Mouse (Mus musculus) heart, embryonic 13.5 days (tissue): Measurements from ENCODE around the gene Rpl36-ps4. TPM values are rescaled to one million over a fixed set of nuclear protein-coding genes. Genes with fewer than 3 reads are reported as not detected.
"Not testable (repeated sequence)": the region's sequence is repeated elsewhere in the genome, so short reads cannot be mapped to it uniquely, and the experiment has no call there.

Experiments
- ATAC-seq: fragments of 200-750 bp; cut with Nextera tagmentation; 2 replicates; pipeline ENCODE4 v1.8.0; 2017; ENCODE audit warnings: moderate TSS enrichment; ENCODE audit not compliant: insufficient number of reproducible peaks, low FRiP score, low TSS enrichment; ENCODE audit errors: extremely low read depth
- H3K27ac ChIP-seq: fragments of 300-500 bp; sonication (generic); replicated peaks from 2 replicates; pipeline ENCODE4 v1.5.1; 2015; ENCODE audit warnings: moderate library complexity, mild to moderate bottlenecking, inconsistent platforms
- H3K27me3 ChIP-seq: fragments of 300-500 bp; sonication (generic); replicated peaks from 2 replicates; pipeline ENCODE4 v1.6.1; 2015; ENCODE audit warnings: mild to moderate bottlenecking, inconsistent platforms
- H3K36me3 ChIP-seq: fragments of 300-500 bp; sonication (generic); 2 replicates; pipeline ENCODE4 v1.6.1; 2015; ENCODE audit warnings: mild to moderate bottlenecking, inconsistent platforms
- H3K4me1 ChIP-seq: fragments of 300-500 bp; sonication (generic); 2 replicates; pipeline ENCODE4 v1.6.1; 2015; ENCODE audit warnings: inconsistent platforms
- H3K4me2 ChIP-seq: fragments of 300-500 bp; sonication (generic); 2 replicates; pipeline ENCODE4 v1.6.1; 2015; ENCODE audit warnings: inconsistent platforms, mild to moderate bottlenecking, moderate library complexity
- H3K4me3 ChIP-seq: fragments of 300-500 bp; sonication (generic); 2 replicates; pipeline ENCODE4 v1.5.1; 2015; ENCODE audit warnings: moderate library complexity, mild to moderate bottlenecking, inconsistent platforms
- H3K9ac ChIP-seq: fragments of 300-500 bp; sonication (generic); 2 replicates; pipeline ENCODE4 v1.6.1; 2015; ENCODE audit warnings: inconsistent platforms, mild to moderate bottlenecking, moderate library complexity
- H3K9me3 ChIP-seq: fragments of 300-500 bp; sonication (generic); 2 replicates; pipeline ENCODE4 v1.6.1; 2016; ENCODE audit warnings: inconsistent platforms
- WGBS: fragments of 180-500 bp; shearing (Covaris S2); methylation state at CpG from one replicate; pipeline ENCODE4 v1.1.7; 2015; ENCODE audit warnings: mixed read lengths; 5-methylcytosine and 5-hydroxymethylcytosine counted together
- polyA plus RNA-seq: library from polyadenylated mRNA; unstranded; fragments of >200 nt; fragmentation: Nextera tagmentation; extraction: Ambion mirVana; gene quantifications from 2 replicates; pipeline ENCODE4 v1.2.1, GENCODE M21; 2015

The Rpl36-ps4 gene
- polyA plus RNA-seq, 1 experiment from 2014 or later = not detected

- not testable (repeated sequence) for H3K27me3 ChIP-seq, H3K4me3 ChIP-seq, H3K27ac ChIP-seq, ATAC-seq, H3K4me2 ChIP-seq, H3K36me3 ChIP-seq, H3K4me1 ChIP-seq, H3K9ac ChIP-seq, H3K9me3 ChIP-seq
- 90% methylated on average over 13 of the region's 13 CpGs for WGBS
Measured at GRCm38 (mm10) chr17:87954618-87955124, 33.9 kb downstream of the Rpl36-ps4 start.

- ATAC-seq = no peak
- WGBS = 72% methylated on average over 12 of the region's 12 CpGs
- no peaks in the 10 kb centered on the region for H3K27me3 ChIP-seq
- H3K4me3 ChIP-seq = no peak overlapping the region
- H3K27ac ChIP-seq = no peak overlapping the region
- no peak overlapping the region for H3K9ac ChIP-seq
- no peak overlapping the region for H3K4me2 ChIP-seq
- no peaks in the 10 kb centered on the region for H3K4me1 ChIP-seq
- H3K36me3 ChIP-seq = no peaks in the 10 kb centered on the region
- peaks cover 10% of the 10 kb centered on the region; the same call in 1 of the 2 replicates for H3K9me3 ChIP-seq
Measured at GRCm38 (mm10) chr17:87957096-87957840, 36.5 kb downstream of the Rpl36-ps4 start.

- H3K4me2 ChIP-seq = no peak overlapping the region
- no peak overlapping the region for H3K4me3 ChIP-seq
- H3K9me3 ChIP-seq = peaks cover 10% of the 10 kb centered on the region; the same call in 1 of the 2 replicates
- WGBS = 56% methylated on average over 8 of the region's 8 CpGs
- H3K27me3 ChIP-seq = no peaks in the 10 kb centered on the region
- H3K27ac ChIP-seq = no peak overlapping the region
- no peak for ATAC-seq
- no peaks in the 10 kb centered on the region for H3K36me3 ChIP-seq
- no peaks in the 10 kb centered on the region for H3K4me1 ChIP-seq
- no peak overlapping the region for H3K9ac ChIP-seq
Measured at GRCm38 (mm10) chr17:87958283-87958682, 37.5 kb downstream of the Rpl36-ps4 start.

- not testable (repeated sequence) for H3K4me2 ChIP-seq, H3K4me3 ChIP-seq, H3K9me3 ChIP-seq, H3K27ac ChIP-seq, H3K27me3 ChIP-seq, H3K36me3 ChIP-seq, H3K9ac ChIP-seq, H3K4me1 ChIP-seq, ATAC-seq
- WGBS = 92% methylated on average over 11 of the region's 11 CpGs
Measured at GRCm38 (mm10) chr17:87959406-87959805, 38.6 kb downstream of the Rpl36-ps4 start.

GRCm38 (mm10) chr17:87959931-87960330 lies 39.2 kb downstream of the Rpl36-ps4 start:
- not testable (repeated sequence) for H3K27ac ChIP-seq, ATAC-seq, H3K4me1 ChIP-seq, H3K9me3 ChIP-seq, H3K4me3 ChIP-seq, H3K36me3 ChIP-seq, H3K4me2 ChIP-seq, H3K27me3 ChIP-seq, H3K9ac ChIP-seq
- 84% methylated on average over 5 of the region's 5 CpGs for WGBS

- Histone ChIP-seq H3K4me3 (no peak overlapping the region), H3K4me1 (no peaks in the 10 kb centered on the region), H3K27ac (no peak overlapping the region), H3K9ac (no peak overlapping the region), H3K4me2 (no peak overlapping the region), H3K9me3 (peaks cover 10% of the 10 kb centered on the region; the same call in 1 of the 2 replicates), H3K36me3 (no peaks in the 10 kb centered on the region), H3K27me3 (no peaks in the 10 kb centered on the region)
- no peak for ATAC-seq
- 83% methylated on average over 14 of the region's 14 CpGs for WGBS
Measured at GRCm38 (mm10) chr17:87963081-87964075, 42.6 kb downstream of the Rpl36-ps4 start.

GRCm38 (mm10) chr17:87968483-87968926 lies 47.7 kb downstream of the Rpl36-ps4 start:
- H3K4me1 ChIP-seq, ATAC-seq, H3K4me3 ChIP-seq, H3K4me2 ChIP-seq, H3K27me3 ChIP-seq, H3K9ac ChIP-seq, H3K27ac ChIP-seq, H3K36me3 ChIP-seq, H3K9me3 ChIP-seq: not testable (repeated sequence)
- 37% methylated on average over 6 of the region's 8 CpGs for WGBS

Other genes with a start within 250 kb of the Rpl36-ps4 start
- gene Msh2, start 248.6 kb upstream of the Rpl36-ps4 start, polyA plus RNA-seq = 36.7 and 39.1 TPM in 2 replicates
- gene Kcnk12, start 123.0 kb upstream of the Rpl36-ps4 start, polyA plus RNA-seq = not detected in 2 replicates
- 28.6 and 30.9 TPM in 2 replicates for gene Msh6, start 54.1 kb downstream of the Rpl36-ps4 start, polyA plus RNA-seq
- 9.8 and 9.9 TPM in 2 replicates for gene Fbxo11, start 144.3 kb downstream of the Rpl36-ps4 start, polyA plus RNA-seq